Mouse (Mus musculus): ENCODE measurements around the gene Spryd4. TPM values are rescaled to one million over a fixed set of nuclear protein-coding genes. Genes with fewer than 3 reads are reported as not detected.
A peak's percentile ranks its signal among the peaks of the same experiment; 100 is the strongest.
"Not testable (repeated sequence)": the region's sequence is repeated elsewhere in the genome, so short reads cannot be mapped to it uniquely, and the experiment has no call there.

Spryd4 gene
- total and polyA plus RNA-seq, 3 experiments = 32.1 to 37.5 (median 35.0) TPM

GRCm38 (mm10) chr10:128221533-128222286 is 10.1 kb upstream of the Spryd4 start:
- no peaks in the 10 kb centered on the region for H3K79me2 ChIP-seq (replicated peaks; ENCODE audit: control insufficient read depth, insufficient read depth, low read length)
- TF ChIP-seq CTCF (IDR thresholded peaks at IDR 0.05) (peak; percentile 43), POLR2A (IDR thresholded peaks at IDR 0.05; ENCODE audit: insufficient read depth, low read depth, low read length) (no peak), EP300 (IDR thresholded peaks at IDR 0.05; ENCODE audit: insufficient read depth, low read depth, low read length) (no peak)
- no peaks in the 10 kb centered on the region for H3K27me3 ChIP-seq (ENCODE audit: control insufficient read depth, insufficient read depth, low read length)
- no peaks in the 10 kb centered on the region for H3K36me3 ChIP-seq (ENCODE audit: control insufficient read depth, insufficient read depth, low read length)
- no peak overlapping the region for H3K27ac ChIP-seq
- H3K4me1 ChIP-seq (ENCODE audit: control insufficient read depth, insufficient read depth, low read length) = no peaks in the 10 kb centered on the region
- H3K9ac ChIP-seq (ENCODE audit: low read depth, low read length) = no peak overlapping the region
- no peak overlapping the region for H3K4me3 ChIP-seq
- WGBS = 49% methylated on average over 16 of the region's 16 CpGs
- peak in 1 of 2 experiments; percentile 24 for DNase-seq
- intact Hi-C loops (cut with DNase I) = no loop called here

DNA sequence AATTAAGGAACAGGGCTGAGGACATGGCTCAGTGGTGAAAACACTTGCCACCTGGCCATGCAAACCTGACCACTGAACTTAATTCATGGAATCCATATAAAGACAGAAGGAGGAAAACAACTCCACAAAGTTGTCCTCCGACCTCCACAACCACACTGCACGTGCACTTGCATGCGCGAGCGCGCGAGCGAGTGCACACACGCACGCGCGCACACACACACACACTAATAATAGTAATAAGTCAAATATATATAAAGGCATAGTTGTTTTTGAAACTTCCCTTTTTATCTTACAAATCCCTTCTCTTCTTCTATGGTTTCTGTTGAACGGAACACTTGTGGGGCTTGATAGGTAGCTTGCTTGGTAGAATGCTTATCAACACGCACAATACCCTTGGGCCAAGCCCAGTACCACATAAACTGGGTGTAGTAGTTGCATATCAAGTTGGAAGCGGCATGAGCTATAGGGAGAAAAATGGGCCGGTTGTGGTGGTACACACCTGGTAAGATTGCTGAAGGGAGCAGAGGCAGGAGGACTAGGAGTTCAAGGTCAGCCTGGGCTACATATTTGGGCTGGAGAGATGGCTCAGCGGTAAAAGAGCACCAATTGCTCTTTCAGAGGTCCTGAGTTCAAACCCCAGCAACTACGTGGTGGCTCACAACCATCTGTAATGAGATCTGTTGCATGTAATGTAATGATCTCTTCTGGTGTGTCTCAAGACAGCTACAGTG is 6.9 kb upstream of the Spryd4 start:
- H3K4me1 ChIP-seq (ENCODE audit: control insufficient read depth, insufficient read depth, low read length) = no peaks in the 10 kb centered on the region
- intact Hi-C loops (cut with DNase I) = no loop called here
- TF ChIP-seq EP300 (IDR thresholded peaks at IDR 0.05; ENCODE audit: insufficient read depth, low read depth, low read length) (no peak), POLR2A (IDR thresholded peaks at IDR 0.05; ENCODE audit: insufficient read depth, low read depth, low read length) (no peak), CTCF (IDR thresholded peaks at IDR 0.05) (no peak)
- H3K36me3 ChIP-seq (ENCODE audit: control insufficient read depth, insufficient read depth, low read length) = no peaks in the 10 kb centered on the region
- 91% methylated on average over 18 of the region's 18 CpGs for WGBS
- H3K4me3 ChIP-seq = no peak overlapping the region
- no peaks in the 10 kb centered on the region for H3K79me2 ChIP-seq (replicated peaks; ENCODE audit: control insufficient read depth, insufficient read depth, low read length)
- no peak overlapping the region for H3K27ac ChIP-seq
- no peak overlapping the region for H3K9ac ChIP-seq (ENCODE audit: low read depth, low read length)
- no peaks in the 10 kb centered on the region; the same call in 1 of the 2 replicates for H3K27me3 ChIP-seq (ENCODE audit: control insufficient read depth, insufficient read depth, low read length)
- DNase-seq = no peak

DNA sequence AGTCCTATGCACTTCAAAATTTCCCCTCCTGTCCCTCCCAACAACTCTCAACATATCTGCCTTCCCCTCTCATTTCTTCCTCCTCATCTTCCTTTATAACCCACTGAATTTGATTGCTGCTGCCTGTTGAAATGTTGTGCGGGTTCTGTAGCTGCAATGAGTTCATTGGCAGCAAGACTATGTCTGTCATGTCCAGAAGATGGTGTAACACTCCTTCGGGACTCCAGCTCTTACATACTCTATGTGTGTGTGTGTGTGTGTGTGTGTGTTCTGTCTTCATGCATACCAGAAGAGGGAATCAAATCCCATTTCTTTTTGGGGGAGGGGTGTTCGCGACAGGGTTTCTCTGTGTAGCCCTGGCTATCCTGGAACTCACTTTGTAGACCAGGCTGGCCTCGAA is 3.4 kb upstream of the Spryd4 start:
- WGBS = 79% methylated on average over 5 of the region's 5 CpGs
- Histone ChIP-seq H3K4me1 (ENCODE audit: control insufficient read depth, insufficient read depth, low read length) (peaks cover 3% of the 10 kb centered on the region), H3K27me3 (ENCODE audit: control insufficient read depth, insufficient read depth, low read length) (no peaks in the 10 kb centered on the region; the same call in 1 of the 2 replicates), H3K36me3 (ENCODE audit: control insufficient read depth, insufficient read depth, low read length) (no peaks in the 10 kb centered on the region), H3K4me3 (no peak overlapping the region), H3K9ac (ENCODE audit: low read depth, low read length) (no peak overlapping the region), H3K27ac (no peak overlapping the region), H3K79me2 (replicated peaks; ENCODE audit: control insufficient read depth, insufficient read depth, low read length) (no peaks in the 10 kb centered on the region)
- TF ChIP-seq EP300 (IDR thresholded peaks at IDR 0.05; ENCODE audit: insufficient read depth, low read depth, low read length) (no peak), POLR2A (IDR thresholded peaks at IDR 0.05; ENCODE audit: insufficient read depth, low read depth, low read length) (no peak), CTCF (IDR thresholded peaks at IDR 0.05) (no peak)
- DNase-seq = no peak
- intact Hi-C loops (cut with DNase I) = no loop called here

DNA sequence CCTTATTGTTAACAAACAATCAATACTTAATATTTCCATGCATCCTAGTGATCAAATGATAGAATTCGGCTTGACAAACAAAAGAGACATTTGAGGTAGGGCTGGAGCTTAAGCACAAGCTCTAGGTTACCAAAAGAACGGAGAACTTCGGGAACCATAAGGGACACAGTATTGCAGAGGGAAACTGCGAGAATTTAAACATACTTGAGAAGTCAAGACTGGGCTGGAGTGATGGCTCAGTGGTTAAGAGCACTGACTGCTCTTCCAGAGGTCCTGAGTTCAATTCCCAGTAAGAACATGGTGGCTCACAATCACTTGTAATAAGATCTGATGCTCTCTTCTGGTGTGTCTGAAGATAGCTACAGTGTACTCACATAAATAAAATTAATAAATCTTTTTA is 2.5 kb upstream of the Spryd4 start:
- 90% methylated on average over 4 of the region's 4 CpGs for WGBS
- H3K79me2 ChIP-seq (replicated peaks; ENCODE audit: control insufficient read depth, insufficient read depth, low read length); H3K27ac ChIP-seq; H3K4me3 ChIP-seq; DNase-seq; H3K27me3 ChIP-seq (ENCODE audit: control insufficient read depth, insufficient read depth, low read length); H3K9ac ChIP-seq (ENCODE audit: low read depth, low read length); intact Hi-C loops (cut with DNase I); H3K36me3 ChIP-seq (ENCODE audit: control insufficient read depth, insufficient read depth, low read length); H3K4me1 ChIP-seq (ENCODE audit: control insufficient read depth, insufficient read depth, low read length): not testable (repeated sequence)

DNA sequence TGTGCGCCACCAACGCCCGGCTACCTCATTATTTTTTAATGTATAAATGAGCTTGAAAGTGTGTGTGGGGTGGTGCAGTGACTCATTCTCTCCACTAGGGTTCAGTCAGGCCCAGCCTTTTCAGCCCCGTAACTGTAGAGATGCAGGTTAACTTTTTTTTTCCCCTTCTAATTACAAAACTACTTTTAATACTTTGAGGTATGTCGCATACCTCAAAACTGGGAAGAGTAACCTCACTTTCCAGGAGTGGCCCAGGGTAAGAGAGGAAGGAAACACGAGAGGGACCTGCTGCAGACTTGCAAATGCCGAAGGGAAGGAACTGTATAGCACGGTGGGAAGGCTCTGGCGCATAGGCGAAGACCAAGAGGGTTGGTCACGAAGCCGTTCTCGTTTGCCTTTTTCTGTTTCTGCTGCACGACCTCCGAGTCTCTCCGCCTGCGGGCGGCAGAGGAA is 1.3 kb upstream of the Spryd4 start:
- Histone ChIP-seq H3K27ac (peak overlapping the region; percentile 2; the same call in 1 of the 2 replicates), H3K27me3 (ENCODE audit: control insufficient read depth, insufficient read depth, low read length) (no peaks in the 10 kb centered on the region; the same call in 1 of the 2 replicates), H3K79me2 (replicated peaks; ENCODE audit: control insufficient read depth, insufficient read depth, low read length) (no peaks in the 10 kb centered on the region), H3K4me1 (ENCODE audit: control insufficient read depth, insufficient read depth, low read length) (peaks cover 3% of the 10 kb centered on the region), H3K9ac (ENCODE audit: low read depth, low read length) (peak overlapping the region; percentile 66), H3K4me3 (peak overlapping the region; percentile 50), H3K36me3 (ENCODE audit: control insufficient read depth, insufficient read depth, low read length) (no peaks in the 10 kb centered on the region)
- peak; percentile 54 to 61 for DNase-seq
- TF ChIP-seq EP300 (IDR thresholded peaks at IDR 0.05; ENCODE audit: insufficient read depth, low read depth, low read length) (peak; percentile 29; the same call in 1 of the 2 replicates), CTCF (IDR thresholded peaks at IDR 0.05) (peak; percentile 87), POLR2A (IDR thresholded peaks at IDR 0.05; ENCODE audit: insufficient read depth, low read depth, low read length) (no peak)
- WGBS = 1% methylated on average over 18 of the region's 18 CpGs
- intact Hi-C loops (cut with DNase I) = loop anchor here (1.0 kb wide), 2 partner anchors 19 to 71 kb away; partner anchors contain the start of gene Timeless

DNA sequence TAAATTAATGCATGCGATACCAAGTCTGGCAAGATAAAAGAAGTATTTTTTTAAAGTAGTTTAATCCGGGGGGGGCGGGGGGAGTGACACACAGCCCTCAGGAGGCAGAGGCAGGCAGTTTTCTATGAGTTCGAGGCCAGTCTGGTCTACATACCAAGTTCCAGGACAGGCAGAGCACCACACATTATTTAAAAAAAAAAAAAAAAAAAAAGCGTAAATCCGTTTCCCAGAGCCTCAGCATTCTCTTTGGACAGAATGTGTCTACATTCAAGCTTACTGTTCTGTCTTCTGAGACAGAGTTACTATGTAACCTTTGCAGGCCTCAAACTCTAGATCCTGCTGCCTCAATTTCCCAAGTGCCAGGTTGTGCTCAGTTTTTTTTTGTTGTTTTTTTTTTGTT is 541 bp upstream of the Spryd4 start:
- H3K79me2 ChIP-seq (replicated peaks; ENCODE audit: control insufficient read depth, insufficient read depth, low read length) = no peaks in the 10 kb centered on the region
- DNase-seq = no peak
- H3K4me1 ChIP-seq (ENCODE audit: control insufficient read depth, insufficient read depth, low read length) = peaks cover 3% of the 10 kb centered on the region
- peak overlapping the region; percentile 61 for H3K4me3 ChIP-seq
- H3K9ac ChIP-seq (ENCODE audit: low read depth, low read length) = no peak overlapping the region
- no peaks in the 10 kb centered on the region; the same call in 1 of the 2 replicates for H3K27me3 ChIP-seq (ENCODE audit: control insufficient read depth, insufficient read depth, low read length)
- no peak for TF ChIP-seq POLR2A (IDR thresholded peaks at IDR 0.05; ENCODE audit: insufficient read depth, low read depth, low read length)
- TF ChIP-seq CTCF (IDR thresholded peaks at IDR 0.05) = no peak
- TF ChIP-seq EP300 (IDR thresholded peaks at IDR 0.05; ENCODE audit: insufficient read depth, low read depth, low read length) = no peak
- 34% methylated on average over 6 of the region's 6 CpGs for WGBS
- intact Hi-C loops (cut with DNase I) = no loop called here
- no peaks in the 10 kb centered on the region for H3K36me3 ChIP-seq (ENCODE audit: control insufficient read depth, insufficient read depth, low read length)
- peak overlapping the region; percentile 69 for H3K27ac ChIP-seq
